Mouse (Mus musculus) hindbrain, embryonic 12.5 days (tissue): ENCODE results near the gene Pxdc1. TPM values are rescaled to one million over a fixed set of nuclear protein-coding genes. Genes with fewer than 3 reads are reported as not detected.

ENCODE experiments used
- ATAC-seq: fragments of 200-750 bp; cut with Nextera tagmentation; 2 replicates; pipeline ENCODE4 v1.8.0; 2017; ENCODE audit warnings: moderate TSS enrichment; ENCODE audit not compliant: low FRiP score
- H3K27ac ChIP-seq: fragments of 300-500 bp; sonication (generic); 2 replicates; pipeline ENCODE4 v1.5.1; 2016; ENCODE audit warnings: mild to moderate bottlenecking
- H3K27me3 ChIP-seq: fragments of 300-500 bp; sonication (generic); 2 replicates; pipeline ENCODE4 v1.6.1; 2016; ENCODE audit warnings: mild to moderate bottlenecking
- H3K36me3 ChIP-seq: fragments of 300-500 bp; sonication (generic); 2 replicates; pipeline ENCODE4 v1.6.1; 2016; ENCODE audit warnings: mild to moderate bottlenecking
- H3K4me1 ChIP-seq: fragments of 300-500 bp; sonication (generic); 2 replicates; pipeline ENCODE4 v1.6.1; 2016
- H3K4me2 ChIP-seq: fragments of 300-500 bp; sonication (generic); replicated peaks from 2 replicates; pipeline ENCODE4 v1.6.1; 2016; ENCODE audit warnings: mild to moderate bottlenecking
- H3K4me3 ChIP-seq: fragments of 300-500 bp; sonication (generic); 2 replicates; pipeline ENCODE4 v1.5.1; 2016; ENCODE audit warnings: mild to moderate bottlenecking
- H3K9ac ChIP-seq: fragments of 300-500 bp; sonication (generic); 2 replicates; pipeline ENCODE4 v1.6.1; 2016; ENCODE audit warnings: mild to moderate bottlenecking, moderate library complexity
- H3K9me3 ChIP-seq: fragments of 300-500 bp; sonication (generic); replicated peaks from 2 replicates; pipeline ENCODE4 v1.6.1; 2016; ENCODE audit warnings: mild to moderate bottlenecking
- WGBS: fragments of 180-500 bp; shearing (Covaris S2); methylation state at CpG from one replicate; pipeline ENCODE4 v1.1.7; 2016; 5-methylcytosine and 5-hydroxymethylcytosine counted together
- polyA plus RNA-seq: library from polyadenylated mRNA; unstranded; fragments of >200 nt; fragmentation: Nextera tagmentation; extraction: Ambion mirVana; gene quantifications from 2 replicates; pipeline ENCODE4 v1.2.1, GENCODE M21; 2016

The Pxdc1 gene
- polyA plus RNA-seq, 1 experiment from 2014 or later = 7.9 TPM

DNA sequence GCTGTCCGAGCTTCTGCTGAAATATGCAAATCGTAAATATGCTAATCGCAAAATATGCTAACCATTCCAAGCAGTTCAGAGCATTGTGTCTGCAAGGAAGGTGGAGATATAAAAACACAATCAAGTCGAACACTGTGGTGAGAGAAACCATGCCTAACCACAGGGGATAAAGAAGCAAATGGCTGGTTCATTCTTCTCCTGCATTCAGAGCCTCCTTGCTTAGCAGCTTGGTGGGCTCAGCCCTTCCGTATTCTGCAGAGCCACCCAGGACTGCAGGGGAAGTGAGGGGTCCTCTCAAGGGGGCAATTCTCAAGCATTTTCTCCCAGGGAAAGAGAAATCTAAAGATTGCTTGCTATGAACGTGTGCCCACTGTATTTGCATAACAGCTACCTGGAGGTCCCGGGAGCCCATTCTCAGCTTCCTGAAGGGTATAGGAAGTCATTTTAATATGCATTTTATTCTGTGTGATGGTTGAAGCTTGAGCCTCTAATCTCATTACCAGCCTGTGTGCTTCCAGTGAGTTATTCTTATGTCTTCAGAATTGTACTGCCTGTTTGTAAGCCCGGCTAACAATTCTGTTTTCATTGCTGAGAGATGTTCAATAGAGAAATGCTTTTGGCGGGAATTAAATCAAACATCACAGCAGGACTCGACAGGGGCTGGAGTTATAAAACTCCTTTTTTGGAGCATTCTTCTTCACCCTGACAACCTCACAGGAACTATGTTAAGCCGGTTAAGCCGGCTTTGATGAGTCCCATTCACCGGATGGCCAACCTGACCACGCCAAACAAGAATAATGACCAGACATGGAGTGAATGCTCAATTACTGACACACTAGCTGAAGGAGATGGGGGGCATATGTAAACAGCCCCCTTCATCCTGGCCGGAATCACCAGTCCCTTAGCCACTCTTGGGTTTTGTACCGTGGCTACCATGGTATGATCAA lies 16.9 kb upstream of the Pxdc1 start:
- H3K4me1 ChIP-seq = peaks cover 10% of the 10 kb centered on the region
- ATAC-seq = peak; percentile 55
- no peaks in the 10 kb centered on the region for H3K27me3 ChIP-seq
- H3K36me3 ChIP-seq = no peaks in the 10 kb centered on the region
- H3K4me3 ChIP-seq = no peak overlapping the region
- H3K4me2 ChIP-seq = peak overlapping the region; percentile 13
- H3K9ac ChIP-seq = no peak overlapping the region
- H3K27ac ChIP-seq = peak overlapping the region; percentile 77
- no peaks in the 10 kb centered on the region for H3K9me3 ChIP-seq
- 48% methylated on average over 16 of the region's 16 CpGs for WGBS

DNA sequence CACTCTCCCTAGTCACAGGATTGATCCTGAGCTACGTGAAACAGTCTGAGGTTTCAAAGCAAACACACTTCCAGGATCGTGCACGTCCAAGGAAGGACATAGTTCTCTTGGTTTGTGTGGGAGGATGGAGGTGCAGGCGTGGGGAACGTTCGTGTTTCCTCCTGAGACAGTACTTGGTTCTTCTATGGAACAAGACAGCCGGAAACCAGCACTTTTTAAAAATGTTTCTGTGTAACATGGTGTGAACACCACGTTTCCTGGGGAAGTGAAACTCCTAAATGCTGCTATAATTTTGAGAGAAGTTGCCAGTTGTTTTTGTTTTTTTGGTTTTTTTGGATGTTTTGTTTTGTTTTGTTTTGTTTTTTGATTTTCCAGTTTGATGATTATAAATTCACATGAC lies 13.9 kb upstream of the Pxdc1 start:
- Histone ChIP-seq H3K27ac (no peak overlapping the region), H3K4me1 (peaks cover 10% of the 10 kb centered on the region), H3K9ac (no peak overlapping the region), H3K9me3 (no peaks in the 10 kb centered on the region), H3K4me2 (no peak overlapping the region), H3K4me3 (no peak overlapping the region), H3K27me3 (no peaks in the 10 kb centered on the region), H3K36me3 (no peaks in the 10 kb centered on the region)
- no peak for ATAC-seq
- WGBS = 83% methylated on average over 8 of the region's 8 CpGs

DNA sequence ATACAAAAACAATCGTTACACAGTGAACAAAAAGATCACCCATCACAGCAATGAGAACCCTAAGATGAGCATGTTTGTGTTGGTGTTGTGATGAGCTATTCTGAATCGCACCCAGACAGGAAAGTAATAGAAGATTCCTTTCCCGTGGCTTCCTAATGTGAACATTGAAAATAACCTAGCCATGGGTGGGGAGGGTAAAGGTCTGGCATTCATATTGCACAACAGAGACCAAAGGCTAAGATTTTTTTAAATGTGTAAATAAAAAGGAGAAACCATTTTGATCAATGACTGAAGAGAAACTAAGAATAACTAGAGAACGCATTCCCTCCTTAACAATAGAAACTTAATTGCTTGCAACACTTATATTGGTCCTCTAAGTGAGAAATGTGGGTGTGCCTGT lies 11.8 kb upstream of the Pxdc1 start:
- H3K9ac ChIP-seq = no peak overlapping the region
- no peaks in the 10 kb centered on the region for H3K36me3 ChIP-seq
- H3K4me2 ChIP-seq = no peak overlapping the region
- H3K9me3 ChIP-seq = no peaks in the 10 kb centered on the region
- H3K27me3 ChIP-seq = no peaks in the 10 kb centered on the region
- H3K4me3 ChIP-seq = no peak overlapping the region
- no peak for ATAC-seq
- 85% methylated on average over 4 of the region's 4 CpGs for WGBS
- peaks cover 4% of the 10 kb centered on the region for H3K4me1 ChIP-seq
- no peak overlapping the region for H3K27ac ChIP-seq

DNA sequence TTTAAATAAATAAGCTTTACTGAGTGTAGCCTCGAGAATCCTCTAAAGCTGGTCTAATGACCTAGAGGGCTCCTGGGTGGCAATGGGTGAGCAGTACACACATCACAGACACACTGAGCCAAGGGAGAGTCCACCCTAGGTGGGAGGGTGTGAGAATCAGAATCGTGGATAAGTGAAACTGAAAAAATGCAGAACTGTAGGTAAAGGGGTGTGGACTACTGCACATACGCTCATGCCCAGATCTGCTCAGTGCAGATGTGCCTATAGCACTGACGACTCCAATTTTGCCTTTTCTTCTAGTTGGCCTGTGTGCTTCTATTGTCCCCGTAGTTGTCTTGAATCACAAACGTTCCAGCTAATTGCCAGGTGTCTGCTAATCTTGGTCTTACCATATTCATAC lies 10.5 kb upstream of the Pxdc1 start:
- no peaks in the 10 kb centered on the region for H3K27me3 ChIP-seq
- H3K9ac ChIP-seq = no peak overlapping the region
- WGBS = 82% methylated on average over 6 of the region's 6 CpGs
- H3K9me3 ChIP-seq = no peaks in the 10 kb centered on the region
- no peak for ATAC-seq
- no peak overlapping the region for H3K4me3 ChIP-seq
- no peak overlapping the region for H3K4me2 ChIP-seq
- H3K4me1 ChIP-seq = no peaks in the 10 kb centered on the region
- no peak overlapping the region for H3K27ac ChIP-seq
- H3K36me3 ChIP-seq = no peaks in the 10 kb centered on the region

DNA sequence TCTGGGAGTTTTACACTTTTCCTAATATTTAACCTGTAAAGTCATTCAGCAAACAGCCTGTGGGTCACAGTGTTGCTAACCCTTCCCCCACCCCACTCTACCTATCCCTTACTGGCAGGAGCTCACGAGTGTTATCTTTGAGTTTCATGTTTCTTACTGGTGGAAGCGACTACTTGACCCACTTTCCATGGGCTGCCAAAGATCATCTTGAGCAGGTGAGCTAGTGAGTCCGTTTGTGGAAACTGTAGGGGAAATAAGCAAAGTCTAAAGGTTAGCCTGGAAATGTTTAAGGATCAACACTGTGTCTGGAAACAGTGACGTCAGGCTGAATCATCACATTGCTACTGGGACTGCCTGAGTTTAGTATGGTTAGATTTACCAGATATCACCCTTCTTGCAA lies 6.2 kb upstream of the Pxdc1 start:
- H3K4me3 ChIP-seq = no peak overlapping the region
- WGBS = 73% methylated on average over 4 of the region's 4 CpGs
- no peak for ATAC-seq

DNA sequence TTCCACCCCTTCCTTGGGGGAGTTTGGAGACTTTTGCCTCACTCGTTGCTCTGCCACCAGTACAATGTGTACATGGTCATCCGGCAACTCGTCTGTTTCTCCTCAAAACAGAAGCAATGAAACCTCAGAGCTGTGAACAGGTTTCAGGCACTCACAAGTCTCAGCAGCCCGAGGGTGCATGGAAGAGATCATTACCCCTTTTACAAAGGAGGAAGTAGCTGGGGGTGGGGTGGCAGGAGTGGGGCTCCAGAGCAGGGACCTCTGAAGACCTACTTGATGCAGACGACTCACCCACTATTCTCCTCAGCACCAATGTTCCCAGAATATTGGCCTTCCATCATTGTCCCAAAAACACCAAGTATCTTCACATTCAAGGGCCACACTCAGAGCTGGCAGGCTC lies 3.1 kb upstream of the Pxdc1 start:
- Histone ChIP-seq H3K9ac (no peak overlapping the region), H3K4me3 (no peak overlapping the region), H3K9me3 (no peaks in the 10 kb centered on the region), H3K4me1 (peaks cover 18% of the 10 kb centered on the region), H3K27ac (no peak overlapping the region), H3K36me3 (no peaks in the 10 kb centered on the region), H3K4me2 (no peak overlapping the region), H3K27me3 (peaks cover 32% of the 10 kb centered on the region)
- no peak for ATAC-seq
- WGBS = 84% methylated on average over 5 of the region's 5 CpGs

More for the DNA sequence above, 6.2 kb upstream of the Pxdc1 start:
- Histone ChIP-seq H3K4me2 (no peak overlapping the region), H3K27ac (no peak overlapping the region), H3K4me1 (no peaks in the 10 kb centered on the region), H3K27me3 (peaks cover 5% of the 10 kb centered on the region; the same call in 1 of the 2 replicates), H3K9me3 (no peaks in the 10 kb centered on the region), H3K9ac (no peak overlapping the region), H3K36me3 (no peaks in the 10 kb centered on the region)

DNA sequence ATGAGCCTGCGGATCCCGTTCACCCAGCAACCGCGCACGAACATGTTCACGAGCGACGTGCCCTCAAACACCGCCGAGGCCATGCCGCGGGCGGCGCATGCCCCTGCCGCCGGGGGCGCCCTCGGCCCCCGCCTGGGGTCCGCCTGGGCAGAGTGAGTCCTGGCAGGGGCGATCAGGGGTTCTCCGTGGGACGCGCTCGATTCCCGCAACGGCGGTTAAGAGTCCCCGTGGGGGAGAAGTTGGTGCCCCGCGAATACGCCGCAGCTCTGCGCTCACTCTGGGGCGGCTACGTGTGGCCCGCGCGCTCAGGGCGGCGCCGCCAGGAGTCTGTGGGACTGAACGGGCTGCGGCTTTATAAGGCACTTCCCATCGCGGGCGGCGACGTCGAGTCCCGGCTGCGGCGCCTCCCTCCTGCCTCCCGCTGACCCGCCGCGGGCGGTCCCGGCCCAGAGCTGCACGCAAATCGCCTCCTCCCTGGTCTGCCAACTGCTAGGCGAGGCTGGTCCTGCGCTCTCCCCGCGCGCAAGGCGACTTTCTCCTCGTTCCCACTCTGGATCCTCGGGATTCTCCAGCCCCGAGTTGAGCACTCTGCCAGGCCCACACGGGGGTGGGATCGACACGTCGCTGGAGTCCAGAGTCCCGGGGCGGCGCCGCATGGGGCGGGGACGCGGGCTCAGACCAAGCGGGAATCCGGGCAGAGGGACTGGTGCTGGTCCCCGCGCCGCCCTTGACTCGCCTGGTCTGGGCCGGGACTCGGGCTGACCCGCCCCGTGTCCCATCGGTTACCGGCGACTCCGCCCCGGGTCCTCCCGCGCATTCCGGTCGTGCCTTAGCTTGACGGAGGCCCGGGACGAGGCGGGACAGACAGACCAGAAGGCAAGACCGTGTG lies 689 bp downstream of the Pxdc1 start:
- WGBS = under 1% methylated on average over 104 of the region's 105 CpGs
- Histone ChIP-seq H3K9ac (peak overlapping the region; percentile 63), H3K4me1 (peaks cover 22% of the 10 kb centered on the region), H3K9me3 (no peaks in the 10 kb centered on the region), H3K4me2 (peak overlapping the region; percentile 91), H3K4me3 (peak overlapping the region; percentile 52), H3K27ac (0 out of 2 replicates have a peak overlapping the region, but pooled peaks have one; percentile 9), H3K27me3 (peaks cover 52% of the 10 kb centered on the region), H3K36me3 (no peaks in the 10 kb centered on the region)
- peak; percentile 69 for ATAC-seq

DNA sequence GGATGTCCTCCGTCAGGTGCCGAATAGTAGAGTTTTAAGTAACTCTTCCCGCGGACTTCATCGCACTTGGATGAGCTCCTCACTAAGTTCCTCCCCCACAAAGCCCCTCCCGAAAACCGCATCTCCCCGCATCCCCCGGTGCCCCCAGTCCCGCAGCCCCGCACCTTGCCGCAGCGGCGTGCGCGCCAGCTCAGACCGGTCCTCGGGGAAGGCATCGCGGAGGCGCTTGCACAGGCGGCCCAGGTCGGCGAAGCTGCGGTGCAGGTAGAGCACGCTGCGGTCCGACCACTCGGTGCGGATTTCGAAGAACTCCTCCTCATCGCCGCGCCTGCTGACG lies 1.3 kb downstream of the Pxdc1 start:
- ATAC-seq = peak; percentile 65
- 1% methylated on average over 35 of the region's 35 CpGs for WGBS
- no peaks in the 10 kb centered on the region for H3K9me3 ChIP-seq
- no peaks in the 10 kb centered on the region for H3K36me3 ChIP-seq
- peak overlapping the region; percentile 91 for H3K4me2 ChIP-seq
- no peak overlapping the region for H3K27ac ChIP-seq
- peaks cover 52% of the 10 kb centered on the region for H3K27me3 ChIP-seq
- H3K4me1 ChIP-seq = peaks cover 22% of the 10 kb centered on the region
- H3K4me3 ChIP-seq = peak overlapping the region; percentile 52
- peak overlapping the region; percentile 63 for H3K9ac ChIP-seq

DNA sequence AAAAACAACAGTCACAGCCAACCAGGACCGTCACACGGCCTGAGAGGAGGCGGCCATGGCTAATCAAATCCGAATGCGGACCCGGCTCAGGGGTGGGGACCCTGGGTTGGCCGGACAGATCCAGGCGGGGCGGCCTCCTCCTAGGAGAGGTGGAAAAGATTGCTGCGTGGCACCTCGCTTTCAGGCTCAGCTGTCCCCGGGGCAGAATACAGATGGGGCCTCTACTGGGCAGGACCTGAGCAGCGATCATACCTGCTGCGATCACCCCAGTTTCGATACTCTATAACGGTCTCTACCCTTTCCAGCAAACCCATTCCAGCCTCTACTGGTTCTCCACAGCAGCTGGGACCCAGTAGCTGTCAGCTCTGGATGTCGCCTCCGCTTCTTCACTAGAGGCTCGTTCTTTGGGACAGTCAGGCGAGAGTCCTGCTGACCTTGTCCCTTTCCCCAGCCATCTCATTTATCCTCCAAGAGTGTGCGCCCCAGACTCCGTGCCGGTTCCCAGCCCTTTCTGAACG lies 1.8 kb downstream of the Pxdc1 start:
- Histone ChIP-seq H3K27ac (no peak overlapping the region), H3K9me3 (no peaks in the 10 kb centered on the region), H3K4me2 (peak overlapping the region; percentile 91), H3K36me3 (no peaks in the 10 kb centered on the region), H3K27me3 (peaks cover 52% of the 10 kb centered on the region), H3K4me1 (peaks cover 22% of the 10 kb centered on the region), H3K9ac (peak overlapping the region; percentile 63), H3K4me3 (peak overlapping the region; percentile 52)
- peak; percentile 38; the same call in 1 of the 2 replicates for ATAC-seq
- 2% methylated on average over 24 of the region's 24 CpGs for WGBS

DNA sequence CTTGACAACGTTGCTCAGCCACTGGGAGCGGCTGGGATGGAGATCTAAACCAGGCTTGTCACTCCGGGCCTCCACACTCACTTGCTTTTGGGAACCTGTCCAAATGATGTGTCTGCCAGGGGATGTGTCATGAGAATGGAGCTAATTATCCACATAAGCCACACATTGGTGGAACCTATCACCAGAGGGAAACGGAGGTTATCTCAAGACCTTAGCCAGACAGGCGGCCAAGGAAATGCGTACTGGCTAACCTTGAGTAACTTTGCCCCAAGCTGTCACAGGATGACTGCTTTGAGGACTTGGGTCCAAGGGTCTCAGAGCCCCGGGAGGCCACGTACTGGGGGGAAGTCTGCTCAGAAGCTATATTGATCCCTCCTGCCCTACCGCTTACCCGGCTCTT lies 2.3 kb downstream of the Pxdc1 start:
- ATAC-seq = no peak
- H3K4me3 ChIP-seq = peak overlapping the region; percentile 52
- peak overlapping the region; percentile 63; the same call in 1 of the 2 replicates for H3K9ac ChIP-seq

DNA sequence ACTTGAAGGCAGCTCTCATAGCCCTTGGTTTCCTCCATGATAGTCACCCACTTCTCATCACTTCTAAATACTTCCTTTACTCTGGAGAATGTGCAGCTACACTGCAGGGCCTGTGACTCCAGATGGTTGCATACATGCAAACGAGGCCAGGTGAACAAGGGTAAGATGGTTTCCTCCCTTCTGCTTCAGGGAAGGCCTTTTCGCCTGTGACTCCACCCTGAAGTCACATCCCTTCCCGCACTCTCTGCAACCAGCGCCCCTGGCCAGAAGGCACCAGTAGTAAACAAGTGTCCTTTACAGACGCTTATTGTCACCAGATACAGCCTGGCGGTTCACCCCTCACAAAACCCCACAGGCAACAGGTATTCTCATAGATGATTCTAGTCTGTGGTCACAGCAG lies 2.9 kb downstream of the Pxdc1 start:
- Histone ChIP-seq H3K27me3 (peaks cover 52% of the 10 kb centered on the region), H3K4me2 (peak overlapping the region; percentile 91), H3K9me3 (no peaks in the 10 kb centered on the region), H3K4me1 (peaks cover 25% of the 10 kb centered on the region), H3K36me3 (no peaks in the 10 kb centered on the region), H3K4me3 (peak overlapping the region; percentile 52), H3K27ac (no peak overlapping the region), H3K9ac (no peak overlapping the region)
- WGBS = 63% methylated on average over 6 of the region's 6 CpGs
- no peak for ATAC-seq

More for the DNA sequence above, 2.3 kb downstream of the Pxdc1 start:
- 32% methylated on average over 10 of the region's 10 CpGs for WGBS
- no peak overlapping the region for H3K27ac ChIP-seq
- H3K4me1 ChIP-seq = peaks cover 22% of the 10 kb centered on the region
- H3K27me3 ChIP-seq = peaks cover 52% of the 10 kb centered on the region
- H3K4me2 ChIP-seq = peak overlapping the region; percentile 91
- no peaks in the 10 kb centered on the region for H3K36me3 ChIP-seq
- H3K9me3 ChIP-seq = no peaks in the 10 kb centered on the region

DNA sequence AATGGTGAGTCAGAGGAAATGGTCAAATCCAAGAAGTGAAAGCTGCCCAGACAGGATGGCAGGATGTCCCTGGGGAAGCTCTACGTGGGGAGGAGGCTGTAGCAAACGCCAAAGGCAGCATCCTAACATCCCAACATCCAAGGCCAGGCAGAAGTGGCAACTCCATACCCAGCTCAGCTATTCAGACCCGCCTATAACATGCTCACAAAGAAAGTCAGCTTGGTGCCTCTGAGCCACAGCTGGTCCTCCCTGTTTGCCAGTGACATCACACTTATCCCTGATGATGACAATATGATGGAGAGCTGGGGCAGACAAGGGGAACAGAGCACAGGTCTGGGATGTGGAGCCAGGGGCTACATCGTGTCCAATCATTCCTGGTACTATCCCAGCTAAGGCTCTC lies 5.5 kb downstream of the Pxdc1 start:
- no peak overlapping the region for H3K27ac ChIP-seq
- no peak overlapping the region for H3K4me3 ChIP-seq
- no peak for ATAC-seq
- no peak overlapping the region for H3K4me2 ChIP-seq
- peaks cover 20% of the 10 kb centered on the region for H3K4me1 ChIP-seq
- peaks cover 34% of the 10 kb centered on the region for H3K27me3 ChIP-seq
- no peak overlapping the region for H3K9ac ChIP-seq
- 70% methylated on average over 4 of the region's 4 CpGs for WGBS
- H3K9me3 ChIP-seq = no peaks in the 10 kb centered on the region
- H3K36me3 ChIP-seq = no peaks in the 10 kb centered on the region
